Mouse (Mus musculus) kidney, adult 2 months (tissue): ENCODE measurements at regions not wholly inside any gene's neighbourhood (a gene's known extent, or its start where the extent isn't known, plus 50 kb on each side); places are given as distances from the start of the nearest gene placed in this dataset.

Experiments used
- CTCF ChIP-seq: fragments of 200-500 bp; conservative IDR thresholded peaks from 2 replicates; pipeline ENCODE4 v1.5.1; 2011; ENCODE audit warnings: low read depth, mild to moderate bottlenecking, control low read depth, low read length, moderate library complexity, mixed read lengths; ENCODE audit not compliant: insufficient read depth, insufficient read length
- POLR2A ChIP-seq: fragments of 200-500 bp; IDR thresholded peaks from one replicate; pipeline ENCODE4 v1.6.1; 2011; ENCODE audit warnings: low read depth, low read length, control low read depth

- TF ChIP-seq POLR2A: no peak
- no peak for TF ChIP-seq CTCF
Measured at GRCm38 (mm10) chr1:51530191-51530926, 52.1 kb upstream of the Nabp1 start.
